Mouse (Mus musculus) embryonic fibroblast, embryonic 13.5 days (primary cell): ENCODE results near the gene Lrfn2.

Experiments
- CTCF ChIP-seq: IDR thresholded peaks from 2 replicates; pipeline ENCODE4 v1.5.1; 2011; ENCODE audit warnings: mild to moderate bottlenecking, control low read depth, low read length, moderate library complexity, borderline replicate concordance; ENCODE audit not compliant: insufficient read depth
- POLR2A ChIP-seq: IDR thresholded peaks from 2 replicates; pipeline ENCODE4 v1.6.1; 2011; ENCODE audit warnings: low read depth, mild to moderate bottlenecking, control low read depth, low read length, moderate library complexity

DNA sequence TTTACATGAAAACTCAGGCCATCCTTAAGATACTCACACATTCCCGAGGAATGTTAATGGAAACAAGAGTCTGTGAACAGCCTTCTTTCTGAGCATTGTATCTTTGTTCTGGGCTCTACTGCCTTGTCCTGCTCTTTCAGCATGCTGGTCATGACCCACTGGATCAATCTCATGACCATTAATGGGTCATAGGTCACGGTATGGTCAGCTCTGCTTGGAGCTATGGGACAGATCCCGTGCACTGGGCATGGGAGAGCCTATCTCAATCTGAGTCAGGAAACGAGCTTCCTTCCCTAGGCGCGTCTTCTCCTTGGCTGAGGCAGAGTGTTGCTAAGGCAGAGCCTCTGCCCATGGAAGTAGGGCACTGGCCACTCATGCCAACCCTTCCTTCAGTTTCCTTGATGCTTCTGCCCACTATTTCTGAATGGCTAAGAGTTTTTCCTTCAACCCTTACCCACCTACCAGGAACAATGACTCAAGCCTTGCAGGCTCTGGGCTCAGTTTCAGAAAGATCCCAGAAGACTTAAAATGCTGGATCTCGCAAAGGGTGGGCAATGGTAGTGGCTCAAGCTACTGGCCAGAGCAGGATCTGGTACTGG is 24.0 kb downstream of the Lrfn2 start:
- TF ChIP-seq CTCF (no peak), POLR2A (no peak)
